Mouse (Mus musculus): ENCODE data around the gene Rxfp4.

- no peak for TF ChIP-seq CTCF (IDR thresholded peaks at IDR 0.05; ENCODE audit: borderline replicate concordance, extremely low read depth, insufficient read depth, insufficient read length)
- TF ChIP-seq POLR2A (IDR thresholded peaks at IDR 0.05; ENCODE audit: borderline replicate concordance, extremely low read depth, insufficient read depth, insufficient read length, poor library complexity, severe bottlenecking) = no peak
Observed at GRCm38 (mm10) chr3:88618074-88618871, 34.7 kb downstream of the Rxfp4 start.
